In genomic region chr2:35443325-35443724, GRCm38 (mm10) we compare ENCODE assay signal across 35 mouse cellular contexts. TPM values are rescaled to one million over a fixed set of nuclear protein-coding genes. Genes with fewer than 3 reads are reported as not detected.
A peak's percentile ranks its signal among the peaks of the same experiment; 100 is the strongest.
DNase-seq lines count a peak whose midpoint lies in the region; ATAC-seq and TF ChIP-seq lines count a peak whose summit lies in the region.
"Had no signal": no experiment of that assay in that cellular context is flagged by ENCODE, and none has a peak within 500 bp of the region (broad histone marks: within the 10 kb centered on the region; RNA-seq: fewer than 3 reads in every experiment).

No protein-coding gene starts in this region.

- intact Hi-C loops in gastrocnemius, adult 2 months (cut with DNase I): no loop called here

- WGBS in forebrain, embryonic 12.5 days: 79% methylated on average over 5 of the region's 5 CpGs
- WGBS in midbrain, embryonic 15.5 days: 83% methylated on average over 5 of the region's 5 CpGs

- peaks cover 87% of the 10 kb centered on the region for H3K4me1 ChIP-seq in megakaryocyte, embryonic 14.5 days
- peaks cover 2% of the 10 kb centered on the region for H3K4me1 ChIP-seq in forebrain, embryonic 12.5 days
- H3K4me1 ChIP-seq in midbrain, embryonic 15.5 days: no peaks in the 10 kb centered on the region
- H3K4me1 ChIP-seq: forebrain, embryonic 13.5 days had no signal

- TF ChIP-seq CTCF in gastrocnemius, adult 2 months (IDR thresholded peaks at IDR 0.05): no peak

- H3K4me3 ChIP-seq in gastrocnemius, adult 2 months: peak overlapping the region; percentile 55
- H3K4me3 ChIP-seq in megakaryocyte, embryonic 14.5 days (replicated peaks): peak overlapping the region; percentile 10
- no peak overlapping the region for H3K4me3 ChIP-seq in forebrain, embryonic 12.5 days (replicated peaks)
- no peak overlapping the region for H3K4me3 ChIP-seq in midbrain, embryonic 15.5 days
- H3K4me3 ChIP-seq: forebrain, embryonic 13.5 days; heart, embryonic 15.5 days; kidney, embryonic 15.5 days; left cerebral cortex, adult 2 months; liver, embryonic 12.5 days had no signal

- peaks cover 3% of the 10 kb centered on the region for H3K27me3 ChIP-seq in megakaryocyte, embryonic 14.5 days (replicated peaks)
- H3K27me3 ChIP-seq in forebrain, embryonic 12.5 days: no peaks in the 10 kb centered on the region
- H3K27me3 ChIP-seq in midbrain, embryonic 15.5 days (replicated peaks): no peaks in the 10 kb centered on the region
- H3K27me3 ChIP-seq: forebrain, embryonic 13.5 days; heart, embryonic 15.5 days; kidney, embryonic 15.5 days; liver, embryonic 12.5 days had no signal

- no peak overlapping the region for H3K4me2 ChIP-seq in forebrain, embryonic 12.5 days
- H3K4me2 ChIP-seq in midbrain, embryonic 15.5 days: no peak overlapping the region
- H3K4me2 ChIP-seq: forebrain, embryonic 13.5 days; heart, embryonic 15.5 days; kidney, embryonic 15.5 days had no signal

- H3K36me3 ChIP-seq in megakaryocyte, embryonic 14.5 days (replicated peaks; ENCODE audit: low read length): peaks cover 69% of the 10 kb centered on the region
- H3K36me3 ChIP-seq in forebrain, embryonic 12.5 days (replicated peaks): no peaks in the 10 kb centered on the region
- H3K36me3 ChIP-seq in midbrain, embryonic 15.5 days (replicated peaks): no peaks in the 10 kb centered on the region
- H3K36me3 ChIP-seq: heart, embryonic 15.5 days; kidney, embryonic 15.5 days had no signal

- no peak overlapping the region for H3K9ac ChIP-seq in forebrain, embryonic 12.5 days
- no peak overlapping the region for H3K9ac ChIP-seq in midbrain, embryonic 15.5 days
- H3K9ac ChIP-seq: forebrain, embryonic 13.5 days; heart, embryonic 15.5 days; kidney, embryonic 15.5 days; liver, embryonic 12.5 days; liver, postnatal 0 days had no signal

- ATAC-seq in megakaryocyte, adult 5-6 weeks (ENCODE audit: poor library complexity, severe bottlenecking): no peak
- ATAC-seq in forebrain, embryonic 12.5 days (ENCODE audit: low FRiP score): no peak
- ATAC-seq in midbrain, embryonic 15.5 days (replicated peaks): no peak
- ATAC-seq: forebrain, embryonic 13.5 days; hindbrain, postnatal 0 days; intestine, embryonic 16.5 days; liver, embryonic 12.5 days; liver, postnatal 0 days; midbrain, embryonic 16.5 days had no signal

- no peaks in the 10 kb centered on the region for H3K9me3 ChIP-seq in megakaryocyte, embryonic 14.5 days
- H3K9me3 ChIP-seq in forebrain, embryonic 12.5 days: no peaks in the 10 kb centered on the region
- H3K9me3 ChIP-seq in midbrain, embryonic 15.5 days: no peaks in the 10 kb centered on the region
- H3K9me3 ChIP-seq: forebrain, embryonic 13.5 days; heart, embryonic 15.5 days; kidney, embryonic 15.5 days; liver, embryonic 12.5 days had no signal

- DNase-seq in gastrocnemius, adult 2 months: no peak
- no peak for DNase-seq in gastrocnemius, postnatal 10 days
- peak; percentile 54 for DNase-seq in hindlimb bud, embryonic 11.5 days (ENCODE audit: extremely low spot score, low read depth, low spot score)
- DNase-seq in MN1 (ENCODE audit: low spot score): no peak
- DNase-seq: adrenal gland, postnatal 10 days; gastrocnemius, postnatal 36 days; liver, postnatal 0 days; lung, postnatal 36 days; right cerebral cortex, adult 18-20 months; thymus, postnatal 14 days had no signal

- peak overlapping the region; percentile 75 for H3K27ac ChIP-seq in gastrocnemius, adult 2 months
- H3K27ac ChIP-seq in forebrain, embryonic 12.5 days: no peak overlapping the region
- H3K27ac ChIP-seq in midbrain, embryonic 15.5 days: no peak overlapping the region
- H3K27ac ChIP-seq: forebrain, embryonic 13.5 days; hindbrain, postnatal 0 days; layer of hippocampus, adult 2 months; left cerebral cortex, adult 2 months; liver, embryonic 12.5 days had no signal

RNA-seq across cellular contexts. Expression of gene Ggta1, which starts 19.7 kb away (rescaled TPM):
- 10 to 100 TPM in 1 of 2 experiments, 1 to 10 TPM in 1; 6.3 to 11.2 TPM for total RNA-seq in gastrocnemius, adult 2 months (2021)
- 10 to 100 TPM; 13.2 to 17.0 TPM for total RNA-seq in gastrocnemius, postnatal 10 days (2021)
- polyA plus RNA-seq in megakaryocyte, embryonic 14.5 days (2012; ENCODE audit: insufficient read depth, low replicate concordance): 1.9 and 6.5 TPM in 2 replicates
- 41.7 and 51.1 TPM in 2 replicates for total RNA-seq in megakaryocyte, adult 5-6 weeks (2015)
- 68.3 and 71.2 TPM in 2 replicates for total RNA-seq in megakaryocyte, adult 5-6 weeks (2017)
- polyA plus RNA-seq in forebrain, embryonic 12.5 days (2016; fragmentation: Nextera tagmentation; extraction: Ambion mirVana): 4.7 and 4.9 TPM in 2 replicates
- 6.3 and 6.6 TPM in 2 replicates for polyA plus RNA-seq in midbrain, embryonic 15.5 days (2015; fragmentation: Nextera tagmentation; extraction: Ambion mirVana)

RNA-seq across cellular contexts. Expression of gene 4930402F06Rik, which starts 46.4 kb away (rescaled TPM):
- total RNA-seq in gastrocnemius, adult 2 months (2021): not detected
- total RNA-seq in gastrocnemius, postnatal 10 days (2021): not detected
- polyA plus RNA-seq in megakaryocyte, embryonic 14.5 days (2012; ENCODE audit: insufficient read depth, low replicate concordance): not detected in 2 replicates
- total RNA-seq in megakaryocyte, adult 5-6 weeks (2015): not detected in 2 replicates
- not detected in 2 replicates for total RNA-seq in megakaryocyte, adult 5-6 weeks (2017)
- not detected in 2 replicates for polyA plus RNA-seq in forebrain, embryonic 12.5 days (2016; fragmentation: Nextera tagmentation; extraction: Ambion mirVana)
- polyA plus RNA-seq in midbrain, embryonic 15.5 days (2015; fragmentation: Nextera tagmentation; extraction: Ambion mirVana): not detected in 2 replicates
- total RNA-seq: adrenal gland, postnatal 10 days; common myeloid progenitor, adult 5-6 weeks; gastrocnemius, postnatal 36 days; heart, adult 18-20 months; heart, postnatal 25 days; hindbrain, postnatal 0 days; layer of hippocampus, adult 2 months; layer of hippocampus, postnatal 14 days; left cerebral cortex, adult 2 months; left cerebral cortex, postnatal 36 days; neutrophil, adult 5-6 weeks had no signal
- polyA plus RNA-seq: embryonic facial prominence, embryonic 14.5 days; forebrain, embryonic 13.5 days; heart, embryonic 15.5 days; hindbrain, embryonic 11.5 days; hindbrain, postnatal 0 days; intestine, embryonic 16.5 days; kidney, embryonic 15.5 days; limb, embryonic 14.5 days; liver, embryonic 12.5 days; liver, postnatal 0 days; lung, embryonic 16.5 days; midbrain, embryonic 16.5 days; neural tube, embryonic 11.5 days; urinary bladder, adult 2 months had no signal

Comparison
In these comparisons a context has a peak if more than half of its experiments do, and no peak if none do; other contexts are left out.
1. H3K4me3 ChIP-seq: peak in gastrocnemius, adult 2 months (single experiment) and megakaryocyte, embryonic 14.5 days (single experiment); none in forebrain, embryonic 12.5 days (single experiment) and midbrain, embryonic 15.5 days (single experiment).